Mouse (Mus musculus) left cerebral cortex, postnatal 4 days (tissue): ENCODE results near the gene Tpbgl. TPM values are rescaled to one million over a fixed set of nuclear protein-coding genes. Genes with fewer than 3 reads are reported as not detected.

ENCODE experiments used
- DNase-seq: peaks from one replicate; pipeline ENCODE4 v3.0.0-alpha.2; 2022
- intact Hi-C: fragments of 180-260 bp; cut with DNase I; formaldehyde crosslinking; loops from one replicate; pipeline ENCODE4 v1.15.1; 2025
- total RNA-seq, 2 experiments: library from RNA; stranded (reverse); gene quantifications; 2 replicates each; pipeline ENCODE4 v1.2.3; 2021

Tpbgl gene
- total RNA-seq, 2 experiments from 2014 or later, result 1.8 to 2.6 TPM

- DNase-seq, result no peak
- intact Hi-C loops, result no loop called here
Measured at GRCm38 (mm10) chr7:99583625-99584024, 43.3 kb downstream of the Tpbgl start.

DNA sequence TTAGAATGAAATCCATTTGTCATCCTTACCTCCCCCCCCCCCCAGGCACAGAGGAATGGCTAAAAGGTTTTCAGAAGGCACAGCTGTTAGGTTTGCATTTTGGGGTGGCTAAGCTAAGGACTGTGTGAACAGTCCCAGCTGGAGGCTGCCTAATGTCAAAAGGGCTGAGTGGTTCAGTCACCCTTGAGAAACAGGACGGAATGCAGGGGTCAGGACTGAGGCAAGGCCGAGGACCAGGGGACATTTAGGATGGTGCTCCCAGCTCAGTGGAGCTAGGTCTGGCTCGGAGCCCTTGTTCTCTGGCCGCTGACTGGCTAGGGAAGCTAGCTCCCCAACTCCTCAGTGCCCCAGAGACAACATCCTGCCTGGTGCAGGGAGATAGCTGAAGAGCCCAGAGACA lies 44.0 kb downstream of the Tpbgl start:
- no peak for DNase-seq
- intact Hi-C loops, result no loop called here

DNA sequence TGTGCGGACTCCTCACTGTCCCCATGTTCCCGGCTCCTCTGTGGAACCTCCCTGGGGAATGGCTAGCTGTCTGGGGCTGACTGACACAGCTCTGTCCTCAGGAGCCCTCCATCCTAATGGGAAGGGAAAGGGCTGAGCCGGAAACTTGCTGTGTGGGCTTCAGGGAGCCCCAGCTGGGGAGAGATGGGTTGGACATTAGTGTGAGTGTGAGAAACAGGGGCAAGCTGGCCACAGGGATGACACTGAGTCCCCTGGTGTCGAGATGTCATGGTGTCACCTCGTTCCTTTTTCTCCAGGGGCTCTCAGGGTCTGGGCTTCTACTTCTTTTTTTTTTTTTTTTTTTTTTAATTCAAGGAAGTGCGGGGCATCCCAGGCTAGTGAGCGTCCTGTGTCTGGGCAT lies 44.6 kb downstream of the Tpbgl start:
- intact Hi-C loops, result no loop called here
- DNase-seq, result no peak

GRCm38 (mm10) chr7:99580247-99580646 lies 46.7 kb downstream of the Tpbgl start:
- intact Hi-C loops, result no loop called here
- no peak for DNase-seq

GRCm38 (mm10) chr7:99579491-99580190 lies 47.3 kb downstream of the Tpbgl start:
- no peak for DNase-seq
- intact Hi-C loops, result no loop called here

DNA sequence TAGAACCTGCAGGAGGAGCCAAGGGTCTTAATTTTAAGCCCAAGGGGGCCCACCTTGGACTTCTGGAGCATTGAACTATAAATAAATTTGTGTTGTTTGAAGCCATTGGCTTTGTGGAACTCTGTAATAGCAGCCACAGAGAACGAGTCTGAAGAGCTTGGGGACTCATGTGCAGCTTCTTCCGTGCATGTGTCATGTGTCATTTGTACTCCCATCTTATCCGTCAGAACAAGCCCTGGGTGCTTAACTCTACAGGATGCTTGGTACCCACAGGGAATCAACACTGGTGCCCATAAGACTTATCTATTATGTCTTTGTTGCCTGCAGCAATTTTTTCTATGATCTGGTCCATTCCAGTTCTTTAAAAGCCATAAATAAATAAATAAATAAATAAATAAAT lies 48.7 kb downstream of the Tpbgl start:
- intact Hi-C loops, result no loop called here

More for the DNA sequence above, 48.7 kb downstream of the Tpbgl start:
- no peak for DNase-seq

Other genes with a start within 250 kb of the Tpbgl start
- gene Gdpd5, start 245.7 kb downstream of the Tpbgl start, total RNA-seq, result 10 to 100 TPM; 54.4 to 63.0 TPM
- 1 to 10 TPM; 4.8 to 5.8 TPM for gene Klhl35, start 161.1 kb downstream of the Tpbgl start, total RNA-seq
- gene Rps3, start 143.4 kb downstream of the Tpbgl start, total RNA-seq, result 100 to 1,000 TPM; 379 to 396 TPM
- 100 to 1,000 TPM; 147 to 150 TPM for gene Arrb1, start 91.6 kb downstream of the Tpbgl start, total RNA-seq
- 10 to 100 TPM in 1 of 2 experiments, 1 to 10 TPM in 1; 9.9 to 10.2 TPM for gene Slco2b1, start 84.2 kb upstream of the Tpbgl start, total RNA-seq
- gene Olfr520, start 103.2 kb upstream of the Tpbgl start, total RNA-seq, result not detected
- not detected for gene Olfr521, start 136.4 kb upstream of the Tpbgl start, total RNA-seq
- gene Neu3, start 201.3 kb upstream of the Tpbgl start, total RNA-seq, result 1 to 10 TPM; 2.4 to 2.5 TPM
- 1 to 10 TPM in 1 of 2 experiments, under 1 TPM in 1; 0.64 to 1.4 TPM for gene Xrra1, start 232.0 kb upstream of the Tpbgl start, total RNA-seq
- gene Spcs2, start 236.4 kb upstream of the Tpbgl start, total RNA-seq, result 10 to 100 TPM; 83.1 to 90.7 TPM